Mouse (Mus musculus) retina, embryonic 14.5 days (tissue): ENCODE measurements around the gene Myh2.

Experiments
- DNase-seq: peaks from one replicate; pipeline ENCODE4 v3.0.0-alpha.2; 2015; ENCODE audit warnings: low spot score

The Myh2 gene

DNA sequence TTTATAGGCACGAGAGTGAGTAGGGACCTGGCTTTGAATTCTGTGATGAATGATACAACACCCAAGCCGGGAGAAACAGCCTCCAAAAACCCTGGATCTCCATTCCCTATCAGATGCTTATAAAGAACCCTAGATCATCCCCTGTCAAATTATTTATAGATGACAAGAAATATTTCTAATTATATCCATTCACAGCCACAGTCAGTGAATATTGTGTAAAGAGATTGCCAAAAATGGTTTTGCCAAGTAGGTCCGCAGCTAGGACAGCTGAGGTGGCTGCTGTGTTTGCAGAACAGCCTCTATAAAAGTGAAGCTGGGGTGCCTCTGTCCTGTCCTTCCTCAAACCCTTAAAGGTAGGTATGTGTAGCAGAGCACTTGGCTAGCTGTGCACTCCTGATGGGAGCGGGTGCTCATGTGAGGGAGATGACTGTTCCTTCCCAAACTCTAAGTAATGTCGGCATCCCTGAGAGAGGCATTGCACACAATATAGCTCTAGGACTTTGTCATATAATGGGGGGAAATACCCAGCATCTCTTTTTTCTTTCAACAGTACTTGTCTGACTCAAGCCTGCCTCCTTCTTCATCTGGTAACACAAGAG is 66.8 kb downstream of the Myh2 start, which contains the start of gene Myh4:
Gene Myh4 (plus strand): TSS at position 549 of the 599 bp plus-strand sequence.
- DNase-seq = no peak

DNA sequence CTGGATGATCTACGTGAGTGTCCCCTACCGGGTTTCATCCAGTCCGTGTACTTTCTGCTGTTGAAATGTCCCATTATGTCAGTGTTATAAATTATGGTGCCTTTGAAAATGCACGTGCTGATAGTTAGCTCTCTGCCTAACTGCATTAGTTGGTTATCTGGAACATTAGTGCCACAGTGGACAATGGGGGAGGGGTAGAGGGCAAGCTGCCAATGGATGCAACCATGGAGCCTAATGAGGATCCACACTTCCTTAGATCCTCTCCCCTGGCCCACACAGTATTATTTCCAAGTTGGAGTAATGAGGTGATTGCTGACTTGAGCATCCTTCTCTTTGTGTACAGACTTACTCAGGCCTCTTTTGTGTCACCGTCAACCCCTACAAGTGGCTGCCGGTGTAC is 70.2 kb downstream of the Myh2 start:
- no peak for DNase-seq
